Mouse (Mus musculus) forebrain, embryonic 10.5 days (tissue): ENCODE data around the gene Haus4. TPM values are rescaled to one million over a fixed set of nuclear protein-coding genes. Genes with fewer than 3 reads are reported as not detected.

Experiments
- DNase-seq: peaks from one replicate; pipeline ENCODE4 v3.0.0-alpha.2; 2017; ENCODE audit warnings: low spot score; ENCODE audit errors: extremely low spot score
- H3K27ac ChIP-seq: fragments of 300-500 bp; sonication (generic); 2 replicates; pipeline ENCODE4 v1.5.1; 2016; ENCODE audit warnings: mild to moderate bottlenecking
- H3K27me3 ChIP-seq: fragments of 300-500 bp; sonication (generic); 2 replicates; pipeline ENCODE4 v1.6.1; 2016; ENCODE audit warnings: mild to moderate bottlenecking; ENCODE audit not compliant: poor library complexity, severe bottlenecking
- H3K36me3 ChIP-seq: fragments of 300-500 bp; sonication (generic); replicated peaks from 2 replicates; pipeline ENCODE4 v1.6.1; 2016; ENCODE audit warnings: mild to moderate bottlenecking, moderate library complexity
- H3K4me1 ChIP-seq: fragments of 300-500 bp; sonication (generic); 2 replicates; pipeline ENCODE4 v1.6.1; 2016
- H3K4me3 ChIP-seq: fragments of 300-500 bp; sonication (generic); 2 replicates; pipeline ENCODE4 v1.5.1; 2016; ENCODE audit warnings: mild to moderate bottlenecking, moderate library complexity
- H3K9me3 ChIP-seq: fragments of 300-500 bp; sonication (generic); 2 replicates; pipeline ENCODE4 v1.6.1; 2016; ENCODE audit warnings: mild to moderate bottlenecking, moderate library complexity
- WGBS: fragments of 180-500 bp; shearing (Covaris S2); methylation state at CpG from one replicate; pipeline ENCODE4 v1.1.7; 2016; 5-methylcytosine and 5-hydroxymethylcytosine counted together
- polyA plus RNA-seq: library from polyadenylated mRNA; unstranded; fragments of >200 nt; fragmentation: Nextera tagmentation; extraction: Ambion mirVana; gene quantifications from 2 replicates; pipeline ENCODE4 v1.2.1, GENCODE M21; 2016

The Haus4 gene
- polyA plus RNA-seq, 1 experiment from 2014 or later: 65.4 TPM

- Histone ChIP-seq H3K27me3 (no peaks in the 10 kb centered on the region), H3K36me3 (peaks cover 83% of the 10 kb centered on the region), H3K9me3 (no peaks in the 10 kb centered on the region), H3K27ac (peak overlapping the region; percentile 72; the same call in 1 of the 2 replicates), H3K4me1 (peaks cover 52% of the 10 kb centered on the region), H3K4me3 (peak overlapping the region; percentile 23; the same call in 1 of the 2 replicates)
- DNase-seq: peak; percentile 79
- WGBS: 79% methylated on average over 15 of the region's 15 CpGs
Observed at GRCm38 (mm10) chr14:54568694-54569414, 14.4 kb upstream of the Haus4 start.

GRCm38 (mm10) chr14:54560527-54561242 is 6.3 kb upstream of the Haus4 start:
- H3K27ac ChIP-seq: no peak overlapping the region
- H3K9me3 ChIP-seq: no peaks in the 10 kb centered on the region
- 0 out of 2 replicates have a peak, but pooled peaks cover 3% of the 10 kb centered on the region for H3K36me3 ChIP-seq
- WGBS: 90% methylated on average over 14 of the region's 14 CpGs
- H3K27me3 ChIP-seq: no peaks in the 10 kb centered on the region
- H3K4me1 ChIP-seq: peaks cover 3% of the 10 kb centered on the region; the same call in 1 of the 2 replicates
- no peak for DNase-seq
- H3K4me3 ChIP-seq: no peak overlapping the region

DNA sequence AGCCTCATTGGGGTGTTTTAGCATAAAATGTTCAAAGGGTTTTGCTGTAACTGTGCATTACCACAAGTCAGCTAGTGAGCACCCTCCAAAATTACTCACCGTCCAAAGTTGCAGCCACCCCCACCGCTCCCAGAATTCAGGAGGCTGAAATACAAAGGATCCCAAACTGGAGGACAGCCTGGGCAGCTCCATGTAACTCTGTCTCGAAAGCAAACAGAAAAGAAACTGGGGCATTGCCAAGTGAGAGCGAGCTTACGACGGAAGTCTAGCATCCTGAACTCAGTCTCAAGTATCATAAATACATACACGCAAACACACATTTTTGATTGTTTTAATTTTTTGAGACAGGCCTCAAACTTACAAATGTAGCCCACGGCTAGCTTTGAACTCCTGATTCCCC is 2.9 kb upstream of the Haus4 start:
- H3K27ac ChIP-seq: no peak overlapping the region
- no peak for DNase-seq
- H3K27me3 ChIP-seq: no peaks in the 10 kb centered on the region
- H3K36me3 ChIP-seq: no peaks in the 10 kb centered on the region
- 88% methylated on average over 8 of the region's 8 CpGs for WGBS
- no peaks in the 10 kb centered on the region for H3K9me3 ChIP-seq
- H3K4me3 ChIP-seq: no peak overlapping the region
- peaks cover 22% of the 10 kb centered on the region for H3K4me1 ChIP-seq

DNA sequence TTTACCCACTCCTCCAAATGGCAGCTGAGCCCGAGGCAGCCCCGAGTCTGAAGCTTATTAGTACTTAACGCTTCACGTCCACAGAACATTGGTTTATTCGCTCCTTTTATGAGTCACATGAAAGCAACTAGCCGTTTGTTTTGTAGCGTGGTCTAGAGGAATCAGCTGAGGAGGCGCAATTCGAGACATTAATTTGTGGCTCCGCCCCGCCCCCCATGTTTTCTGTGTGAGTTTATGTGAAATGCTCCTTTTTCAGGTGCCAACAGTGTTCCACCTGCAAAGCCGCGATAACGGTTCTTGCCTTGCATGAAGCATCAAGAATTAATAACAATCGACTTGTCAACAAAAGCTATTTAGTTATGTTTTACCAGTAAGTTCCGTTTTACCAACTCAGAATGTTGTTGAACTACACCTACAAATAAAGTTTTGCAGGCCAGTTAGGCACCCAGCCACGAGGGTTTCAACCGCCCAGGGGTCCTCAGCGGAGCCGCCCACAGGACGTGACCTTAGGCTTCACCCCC is 902 bp downstream of the Haus4 start:
- Histone ChIP-seq H3K4me1 (peaks cover 23% of the 10 kb centered on the region), H3K4me3 (peak overlapping the region; percentile 70), H3K9me3 (no peaks in the 10 kb centered on the region; the same call in 1 of the 2 replicates), H3K27ac (peak overlapping the region; percentile 94), H3K36me3 (peaks cover 37% of the 10 kb centered on the region), H3K27me3 (no peaks in the 10 kb centered on the region)
- 5% methylated on average over 21 of the region's 21 CpGs for WGBS
- peak; percentile 21 for DNase-seq

DNA sequence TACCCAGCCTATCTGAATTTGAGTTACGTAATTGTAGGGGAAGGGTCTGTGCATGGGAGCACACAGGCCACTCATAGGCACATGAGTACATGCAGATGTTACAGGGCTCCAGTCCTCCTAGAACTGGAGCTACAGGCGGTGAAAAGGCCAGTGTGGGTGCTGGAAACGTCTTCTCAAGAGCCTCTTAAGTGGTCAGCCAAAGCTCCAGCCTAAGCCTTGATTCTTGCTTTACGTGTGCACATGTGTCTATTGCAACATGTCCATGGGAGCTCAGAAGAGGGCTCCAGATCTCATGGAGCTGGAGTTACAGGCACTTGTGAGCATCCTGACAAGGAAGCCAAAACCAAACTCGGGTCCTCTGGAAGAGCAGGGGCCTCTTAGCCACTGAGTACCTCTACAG is 9.7 kb downstream of the Haus4 start:
- DNase-seq: no peak
- peaks cover 5% of the 10 kb centered on the region; the same call in 1 of the 2 replicates for H3K4me1 ChIP-seq
- H3K27ac ChIP-seq: no peak overlapping the region
- H3K4me3 ChIP-seq: no peak overlapping the region
- no peaks in the 10 kb centered on the region; the same call in 1 of the 2 replicates for H3K9me3 ChIP-seq
- H3K27me3 ChIP-seq: no peaks in the 10 kb centered on the region
- 95% methylated on average over 5 of the region's 5 CpGs for WGBS
- peaks cover 89% of the 10 kb centered on the region for H3K36me3 ChIP-seq

DNA sequence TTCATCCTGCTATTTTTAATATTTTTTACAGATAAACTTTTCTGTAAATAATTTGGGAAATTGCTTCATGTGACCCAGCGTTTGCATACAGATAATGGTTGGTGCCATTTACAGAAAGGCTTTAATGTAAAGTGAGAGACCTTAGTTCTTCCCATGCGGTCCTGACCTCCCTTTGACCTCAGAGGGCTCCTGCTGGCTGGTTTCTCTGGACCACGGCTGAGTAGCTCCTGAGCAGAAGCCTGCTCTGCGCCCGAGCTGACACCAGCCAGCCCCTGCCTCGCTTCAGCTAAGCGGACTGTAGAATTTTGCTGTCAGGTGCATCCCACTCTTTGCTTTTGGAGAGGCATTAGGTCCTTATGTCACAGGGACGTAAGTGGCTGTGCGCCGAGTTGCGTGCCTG is 13.6 kb downstream of the Haus4 start:
- WGBS: 68% methylated on average over 11 of the region's 11 CpGs
- no peak overlapping the region for H3K4me3 ChIP-seq
- no peaks in the 10 kb centered on the region for H3K9me3 ChIP-seq
- peaks cover 50% of the 10 kb centered on the region for H3K36me3 ChIP-seq
- H3K27me3 ChIP-seq: no peaks in the 10 kb centered on the region
- DNase-seq: no peak
- H3K4me1 ChIP-seq: peaks cover 5% of the 10 kb centered on the region; the same call in 1 of the 2 replicates
- no peak overlapping the region for H3K27ac ChIP-seq

- Histone ChIP-seq H3K4me3 (no peak overlapping the region), H3K4me1 (peaks cover 5% of the 10 kb centered on the region; the same call in 1 of the 2 replicates), H3K36me3 (peaks cover 29% of the 10 kb centered on the region), H3K9me3 (no peaks in the 10 kb centered on the region), H3K27me3 (no peaks in the 10 kb centered on the region), H3K27ac (no peak overlapping the region)
- WGBS: 79% methylated on average over 2 of the region's 2 CpGs
- DNase-seq: no peak
Observed at GRCm38 (mm10) chr14:54538580-54538979, 15.8 kb downstream of the Haus4 start.

- Histone ChIP-seq H3K36me3 (no peaks in the 10 kb centered on the region), H3K27ac (peak overlapping the region; percentile 51; the same call in 1 of the 2 replicates), H3K9me3 (no peaks in the 10 kb centered on the region), H3K27me3 (no peaks in the 10 kb centered on the region), H3K4me1 (peaks cover 22% of the 10 kb centered on the region), H3K4me3 (no peak overlapping the region)
- peak; percentile 90 for DNase-seq
- 14% methylated on average over 17 of the region's 17 CpGs for WGBS
Observed at GRCm38 (mm10) chr14:54528446-54529111, 25.8 kb downstream of the Haus4 start.

DNA sequence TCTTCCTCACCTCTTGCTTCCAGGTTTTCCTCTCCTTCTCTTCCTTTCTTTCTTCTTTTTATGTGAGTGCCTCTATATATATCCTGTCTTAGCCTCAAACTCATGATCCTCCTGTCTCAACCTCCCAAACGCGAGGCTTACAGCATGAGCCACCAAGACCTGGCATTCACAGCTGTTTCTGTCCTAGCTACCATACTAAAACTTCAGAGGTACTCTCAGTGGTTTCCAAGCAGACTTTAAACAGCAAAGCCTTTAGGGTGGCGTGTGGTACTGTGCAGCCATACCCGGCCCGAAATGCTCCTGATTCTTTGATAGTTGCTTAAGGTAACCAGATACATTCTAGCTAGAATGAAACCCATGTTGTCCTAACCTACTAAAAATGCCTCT is 26.4 kb downstream of the Haus4 start:
- Histone ChIP-seq H3K4me3 (peak overlapping the region; percentile 53), H3K27me3 (no peaks in the 10 kb centered on the region), H3K27ac (peak overlapping the region; percentile 85), H3K9me3 (no peaks in the 10 kb centered on the region), H3K36me3 (no peaks in the 10 kb centered on the region), H3K4me1 (peaks cover 22% of the 10 kb centered on the region)
- 18% methylated on average over 5 of the region's 5 CpGs for WGBS
- DNase-seq: peak; percentile 25

GRCm38 (mm10) chr14:54527227-54528006 is 27.0 kb downstream of the Haus4 start:
- H3K27ac ChIP-seq: peak overlapping the region; percentile 85
- no peaks in the 10 kb centered on the region for H3K36me3 ChIP-seq
- no peaks in the 10 kb centered on the region for H3K27me3 ChIP-seq
- H3K4me3 ChIP-seq: peak overlapping the region; percentile 53
- WGBS: under 1% methylated on average over 18 of the region's 18 CpGs
- peaks cover 22% of the 10 kb centered on the region for H3K4me1 ChIP-seq
- peak; percentile 61 for DNase-seq
- H3K9me3 ChIP-seq: no peaks in the 10 kb centered on the region

- H3K4me3 ChIP-seq: no peak overlapping the region
- no peak for DNase-seq
- H3K36me3 ChIP-seq: no peaks in the 10 kb centered on the region
- peaks cover 25% of the 10 kb centered on the region for H3K4me1 ChIP-seq
- 30% methylated on average over 6 of the region's 6 CpGs for WGBS
- no peaks in the 10 kb centered on the region for H3K9me3 ChIP-seq
- no peaks in the 10 kb centered on the region for H3K27me3 ChIP-seq
- no peak overlapping the region for H3K27ac ChIP-seq
Observed at GRCm38 (mm10) chr14:54523600-54523999, 30.8 kb downstream of the Haus4 start.
